Mouse (Mus musculus) CD8-positive naive resting alpha-beta T cell, adult 2 months (primary cell): ENCODE data around the gene Apbb2.

Experiments used
- DNase-seq, 2 experiments: peaks; one replicate each; pipeline ENCODE4 v3.0.0; 2022; ENCODE audit warnings: low read depth in 2 of 2, low spot score in 2 of 2

Gene Apbb2

DNA sequence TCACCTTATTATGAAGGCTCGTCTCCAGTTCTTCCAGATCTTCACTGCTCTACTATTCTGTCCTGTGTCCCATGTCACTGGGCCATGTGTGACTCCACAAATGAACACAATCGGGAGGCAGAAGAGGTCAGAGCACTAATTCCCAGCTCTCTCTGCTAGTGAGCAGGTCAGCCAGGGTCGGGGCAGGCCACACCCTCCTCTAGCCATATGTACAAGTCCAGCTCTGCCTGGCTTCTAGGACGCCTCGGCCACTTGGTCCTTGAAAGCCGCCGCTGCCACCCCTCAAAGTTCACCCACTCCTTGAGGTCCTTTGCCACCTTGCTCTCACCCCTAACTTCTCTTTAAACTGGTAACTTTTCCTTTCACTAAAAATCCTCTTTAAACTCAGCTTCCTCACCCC lies 198.6 kb downstream of the Apbb2 start:
- DNase-seq: no peak

- no peak for DNase-seq
Measured at GRCm38 (mm10) chr5:66417289-66417688, 201.3 kb downstream of the Apbb2 start.

- no peak for DNase-seq
Measured at GRCm38 (mm10) chr5:66415700-66416543, 202.7 kb downstream of the Apbb2 start.

GRCm38 (mm10) chr5:66415033-66415697 lies 203.4 kb downstream of the Apbb2 start:
- no peak for DNase-seq

DNA sequence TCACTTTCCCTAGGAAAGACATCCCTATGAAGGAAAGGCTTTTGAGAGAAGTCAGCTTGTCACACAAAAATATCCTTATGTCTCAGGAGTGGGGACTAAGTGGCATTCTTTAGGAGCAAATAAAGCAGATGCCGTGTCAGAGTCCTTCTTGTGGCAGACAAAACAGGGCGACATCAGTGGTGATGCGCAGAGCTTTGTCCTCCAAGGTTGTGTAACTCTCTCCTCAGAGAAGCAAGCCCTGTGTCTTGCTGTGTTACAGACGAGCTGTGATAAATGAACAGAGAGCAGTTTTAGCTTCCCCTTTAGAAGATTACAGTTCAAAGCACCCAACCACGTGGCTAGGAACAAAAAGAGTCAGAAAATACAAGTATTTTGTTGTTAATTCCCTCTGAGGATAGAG lies 205.2 kb downstream of the Apbb2 start:
- DNase-seq: no peak

DNA sequence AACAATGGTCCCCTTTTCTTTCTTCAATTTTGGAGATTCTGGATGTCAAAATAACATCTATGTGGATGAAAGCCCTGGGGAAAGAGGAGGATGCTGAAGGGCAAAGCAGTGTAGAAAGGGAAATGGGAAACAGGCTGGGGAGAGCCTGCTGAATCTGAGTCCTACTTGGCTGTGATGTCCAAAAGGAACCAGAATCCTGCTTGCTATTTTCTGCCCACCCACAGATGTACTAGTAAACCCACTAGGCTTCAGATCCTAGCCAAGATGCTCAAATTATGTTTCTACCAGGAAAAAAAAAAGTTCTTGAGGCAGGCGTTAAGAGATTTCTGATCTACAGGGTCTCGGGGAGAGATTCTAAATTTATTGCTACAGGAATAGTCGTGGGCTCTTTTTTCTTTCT lies 205.8 kb downstream of the Apbb2 start:
- DNase-seq: no peak

- DNase-seq: no peak
Measured at GRCm38 (mm10) chr5:66408546-66408945, 210.0 kb downstream of the Apbb2 start.

- DNase-seq: no peak
Measured at GRCm38 (mm10) chr5:66407948-66408347, 210.6 kb downstream of the Apbb2 start.

GRCm38 (mm10) chr5:66406431-66406830 lies 212.2 kb downstream of the Apbb2 start:
- no peak for DNase-seq

GRCm38 (mm10) chr5:66405731-66406399 lies 212.7 kb downstream of the Apbb2 start:
- DNase-seq: no peak

DNA sequence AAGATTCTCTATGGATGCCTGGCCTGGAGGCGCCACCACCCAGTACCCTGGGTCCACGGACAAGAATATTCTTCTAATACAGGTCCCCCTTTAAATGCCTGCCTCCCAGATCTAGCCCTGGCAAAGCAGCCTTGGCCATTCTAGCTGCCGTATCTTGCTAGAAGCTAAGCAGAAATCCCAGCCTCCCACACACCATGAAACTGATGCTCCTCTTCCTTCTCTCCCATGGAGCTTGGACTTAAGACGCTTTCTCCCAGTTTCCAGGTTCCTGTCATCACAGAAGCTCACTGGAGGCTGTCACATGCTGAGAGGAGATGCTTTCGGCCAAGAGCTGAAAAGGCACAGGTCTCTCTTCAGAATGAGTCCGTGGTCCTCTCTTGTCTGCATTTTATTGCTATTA lies 213.3 kb downstream of the Apbb2 start:
- no peak for DNase-seq

GRCm38 (mm10) chr5:66400563-66400962 lies 218.0 kb downstream of the Apbb2 start:
- no peak for DNase-seq

DNA sequence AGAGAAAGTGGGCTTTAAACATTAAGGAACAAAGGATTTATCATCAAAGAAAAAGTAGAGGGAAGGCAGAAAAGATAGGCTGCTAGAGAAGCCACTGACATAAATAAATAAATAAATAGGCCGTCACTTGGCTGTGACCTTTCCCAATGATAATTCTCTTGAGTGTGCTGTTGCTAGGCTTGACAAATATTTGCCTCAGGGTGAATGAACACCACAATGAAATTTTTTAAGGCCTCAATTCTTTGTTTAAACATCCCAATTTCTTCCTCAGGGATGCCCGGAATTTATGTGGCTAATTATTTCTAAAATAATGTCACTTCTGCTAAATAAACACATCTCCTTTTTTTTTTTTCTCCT lies 219.3 kb downstream of the Apbb2 start:
- no peak for DNase-seq

GRCm38 (mm10) chr5:66398530-66399263 lies 219.9 kb downstream of the Apbb2 start:
- no peak for DNase-seq

- no peak for DNase-seq
Measured at GRCm38 (mm10) chr5:66393767-66394446, 224.7 kb downstream of the Apbb2 start.

DNA sequence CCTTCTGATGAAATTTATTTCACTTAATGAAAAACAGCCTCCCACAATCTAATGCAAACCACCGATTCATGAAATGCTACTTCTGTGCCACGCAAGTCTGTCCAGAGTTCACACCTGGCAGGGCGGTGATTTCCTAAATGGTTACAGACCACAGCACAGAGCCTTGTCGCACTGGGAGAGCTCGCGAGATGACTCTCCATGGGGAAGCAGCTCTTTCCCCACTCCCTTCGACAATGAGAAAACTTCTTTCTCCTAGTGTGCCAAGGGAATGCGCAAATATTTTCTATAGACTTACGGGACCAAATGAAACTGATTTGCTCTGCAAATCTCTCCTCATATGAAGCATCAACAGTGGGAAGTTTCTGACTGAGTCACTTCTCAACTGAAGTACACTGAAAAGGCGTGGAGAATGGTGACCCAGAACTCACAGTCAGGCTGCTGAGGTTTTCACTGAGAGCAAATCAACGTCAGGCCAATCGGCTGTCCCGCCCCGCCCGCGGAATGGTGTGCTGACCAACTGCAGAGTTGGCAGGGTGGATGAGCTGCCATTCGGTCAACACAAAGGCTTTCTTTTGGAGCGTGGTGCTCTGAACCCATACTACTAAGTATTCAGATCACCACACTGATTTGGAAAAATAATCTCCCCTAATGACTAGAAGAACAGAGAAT lies 225.6 kb downstream of the Apbb2 start:
- no peak for DNase-seq

- DNase-seq: no peak
Measured at GRCm38 (mm10) chr5:66391771-66392170, 226.8 kb downstream of the Apbb2 start.

- DNase-seq: no peak
Measured at GRCm38 (mm10) chr5:66391299-66391698, 227.3 kb downstream of the Apbb2 start.

DNA sequence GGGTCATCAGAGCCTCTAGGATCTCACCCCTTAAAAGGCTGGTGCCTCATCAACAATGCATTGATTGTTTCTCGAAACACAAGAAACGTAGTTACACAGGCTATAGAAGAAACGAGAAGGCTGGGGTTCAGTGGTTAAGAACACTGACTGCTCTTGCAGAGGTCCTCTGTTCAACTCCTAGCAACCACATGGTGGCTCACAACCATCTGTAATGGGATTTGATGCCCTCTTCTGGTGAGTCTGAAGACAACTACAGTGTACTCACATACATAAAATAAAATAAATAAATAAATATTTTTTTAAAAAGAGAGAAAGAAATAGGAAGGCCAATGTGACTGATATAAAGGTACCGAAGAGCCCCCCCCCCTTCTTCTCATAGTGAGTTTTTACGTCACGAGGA lies 228.0 kb downstream of the Apbb2 start:
- no peak for DNase-seq

GRCm38 (mm10) chr5:66387481-66387880 lies 231.1 kb downstream of the Apbb2 start:
- no peak for DNase-seq
